Mouse (Mus musculus) lung, postnatal 0 days (tissue): ENCODE data around the gene Cd180. TPM values are rescaled to one million over a fixed set of nuclear protein-coding genes. Genes with fewer than 3 reads are reported as not detected.
A peak's percentile ranks its signal among the peaks of the same experiment; 100 is the strongest.

ENCODE experiments used
- ATAC-seq: fragments of 200-750 bp; cut with Nextera tagmentation; 2 replicates; pipeline ENCODE4 v1.8.0; 2017; ENCODE audit warnings: moderate library complexity
- DNase-seq: peaks from one replicate; pipeline ENCODE4 v3.0.0-alpha.2; 2016; ENCODE audit warnings: low spot score
- H3K27ac ChIP-seq: fragments of 300-500 bp; sonication (generic); 2 replicates; pipeline ENCODE4 v1.5.1; 2014; ENCODE audit warnings: antibody characterized with exemption, mild to moderate bottlenecking, low read length, mixed read lengths
- H3K27me3 ChIP-seq: fragments of 300-500 bp; sonication (generic); replicated peaks from 2 replicates; pipeline ENCODE4 v1.6.1; 2014; ENCODE audit warnings: low read length, mixed read lengths; ENCODE audit not compliant: insufficient read depth
- H3K36me3 ChIP-seq: fragments of 300-500 bp; sonication (generic); 2 replicates; pipeline ENCODE4 v1.6.1; 2014; ENCODE audit warnings: low read length, mixed read lengths; ENCODE audit not compliant: insufficient read depth
- H3K4me1 ChIP-seq: fragments of 300-500 bp; sonication (generic); 2 replicates; pipeline ENCODE4 v1.6.1; 2014; ENCODE audit warnings: antibody characterized with exemption, low read depth, low read length, mixed read lengths; ENCODE audit not compliant: insufficient read depth
- H3K4me2 ChIP-seq: fragments of 300-500 bp; sonication (generic); replicated peaks from 2 replicates; pipeline ENCODE4 v1.6.1; 2014; ENCODE audit warnings: low read depth, mild to moderate bottlenecking, low read length, moderate library complexity, mixed read lengths
- H3K4me3 ChIP-seq: fragments of 300-500 bp; sonication (generic); 2 replicates; pipeline ENCODE4 v1.5.1; 2014; ENCODE audit warnings: low read depth, low read length
- H3K9ac ChIP-seq: fragments of 300-500 bp; sonication (generic); replicated peaks from 2 replicates; pipeline ENCODE4 v1.6.1; 2014; ENCODE audit warnings: low read depth, mild to moderate bottlenecking
- H3K9me3 ChIP-seq: fragments of 300-500 bp; sonication (generic); 2 replicates; pipeline ENCODE4 v1.6.1; 2016; ENCODE audit warnings: low read length, mixed read lengths
- CTCF ChIP-seq: IDR thresholded peaks from 2 replicates; pipeline ENCODE4 v1.5.1; 2016; ENCODE audit warnings: antibody characterized with exemption, mild to moderate bottlenecking
- EP300 ChIP-seq: IDR thresholded peaks from 2 replicates; pipeline ENCODE4 v1.6.1; 2016; ENCODE audit warnings: antibody characterized with exemption, mild to moderate bottlenecking, control low read depth
- WGBS: fragments of 180-500 bp; shearing (Covaris S2); extraction: QIAGEN DNeasy Blood & Tissue Kit; methylation state at CpG from one replicate; pipeline ENCODE4 v1.1.7; 2014; 5-methylcytosine and 5-hydroxymethylcytosine counted together
- polyA plus RNA-seq: library from polyadenylated mRNA; unstranded; fragments of >200 nt; fragmentation: Nextera tagmentation; extraction: Ambion mirVana; gene quantifications from 2 replicates; pipeline ENCODE4 v1.2.1, GENCODE M21; 2015

Gene Cd180
- polyA plus RNA-seq, 1 experiment from 2014 or later: 0.67 TPM

DNA sequence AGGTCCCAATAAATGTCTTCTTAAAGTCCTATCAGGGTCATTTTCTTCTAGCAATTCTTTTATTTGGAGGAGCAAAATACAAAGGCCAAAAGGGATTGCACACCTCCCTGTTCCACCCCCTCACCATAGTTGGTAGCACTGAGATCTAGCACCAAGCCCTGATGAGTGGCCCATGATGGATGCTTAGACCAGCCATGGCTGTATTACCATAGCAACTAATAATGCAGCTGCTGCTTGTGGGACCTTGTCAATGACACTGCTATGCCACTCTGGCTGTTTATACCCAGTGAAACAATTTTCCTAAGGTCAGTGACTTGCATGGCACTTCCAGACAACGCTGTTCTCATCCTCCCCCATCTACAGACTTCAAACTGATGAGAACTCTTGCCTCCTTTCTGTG, 70.9 kb downstream of the Cd180 start:
- peaks cover 4% of the 10 kb centered on the region; the same call in 1 of the 2 replicates for H3K36me3 ChIP-seq
- H3K4me3 ChIP-seq: no peak overlapping the region
- no peak overlapping the region for H3K9ac ChIP-seq
- H3K9me3 ChIP-seq: no peaks in the 10 kb centered on the region
- no peaks in the 10 kb centered on the region for H3K27me3 ChIP-seq
- no peak overlapping the region for H3K4me2 ChIP-seq
- no peaks in the 10 kb centered on the region for H3K4me1 ChIP-seq
- ATAC-seq: no peak
- no peak for DNase-seq
- no peak overlapping the region for H3K27ac ChIP-seq
- WGBS: 76% methylated on average over 1 of the region's 1 CpGs
- TF ChIP-seq CTCF (no peak), EP300 (no peak)

DNA sequence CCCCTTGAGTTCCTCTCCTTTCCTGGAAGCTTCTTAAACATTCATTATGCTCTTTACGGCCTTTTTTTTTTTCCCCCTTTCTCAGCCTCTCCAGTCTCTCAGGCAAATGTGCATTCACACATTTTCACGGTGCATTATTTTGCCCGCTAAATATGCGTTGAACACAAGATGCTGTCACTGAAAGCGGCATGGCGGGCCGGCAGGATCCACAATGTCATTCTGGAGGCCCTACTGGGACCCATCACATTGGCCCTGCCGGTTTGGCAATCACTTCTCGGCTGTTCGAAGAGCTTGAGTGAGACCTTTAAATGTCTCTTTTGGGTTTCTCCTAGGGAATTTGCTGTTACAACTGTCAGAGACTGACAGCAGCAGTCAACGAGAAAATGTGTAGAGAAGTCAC, 71.9 kb downstream of the Cd180 start:
- WGBS: 92% methylated on average over 11 of the region's 11 CpGs
- no peaks in the 10 kb centered on the region for H3K4me1 ChIP-seq
- H3K27ac ChIP-seq: no peak overlapping the region
- H3K27me3 ChIP-seq: no peaks in the 10 kb centered on the region
- H3K9me3 ChIP-seq: no peaks in the 10 kb centered on the region
- peaks cover 4% of the 10 kb centered on the region; the same call in 1 of the 2 replicates for H3K36me3 ChIP-seq
- DNase-seq (no peak), ATAC-seq (no peak)
- TF ChIP-seq EP300 (no peak), CTCF (no peak)
- no peak overlapping the region for H3K9ac ChIP-seq
- no peak overlapping the region for H3K4me2 ChIP-seq
- H3K4me3 ChIP-seq: no peak overlapping the region

DNA sequence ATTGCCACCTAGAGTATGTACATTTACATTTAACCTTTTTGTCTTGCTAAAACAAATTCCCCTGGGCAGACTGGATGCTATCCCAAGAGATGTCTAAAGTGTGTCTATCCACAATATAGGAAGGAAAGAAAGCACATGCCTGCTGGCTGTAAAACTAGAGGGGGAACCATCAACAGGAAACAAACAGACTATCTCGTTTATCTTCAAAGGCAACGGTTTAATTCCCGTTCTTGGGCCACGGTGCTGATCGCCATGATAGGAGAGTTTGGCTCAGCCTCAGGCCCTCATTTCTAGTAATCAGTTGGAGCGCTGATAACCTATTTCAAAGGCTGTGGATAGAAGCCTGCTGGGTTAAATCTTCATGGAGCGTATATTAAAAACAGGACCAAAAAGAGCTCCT, 73.8 kb downstream of the Cd180 start:
- Histone ChIP-seq H3K4me3 (no peak overlapping the region), H3K9me3 (no peaks in the 10 kb centered on the region), H3K9ac (no peak overlapping the region), H3K27me3 (no peaks in the 10 kb centered on the region), H3K27ac (no peak overlapping the region), H3K4me2 (no peak overlapping the region), H3K36me3 (peaks cover 4% of the 10 kb centered on the region; the same call in 1 of the 2 replicates), H3K4me1 (no peaks in the 10 kb centered on the region)
- 76% methylated on average over 7 of the region's 7 CpGs for WGBS
- ATAC-seq (no peak), DNase-seq (no peak)
- TF ChIP-seq CTCF: no peak
- TF ChIP-seq EP300: no peak

DNA sequence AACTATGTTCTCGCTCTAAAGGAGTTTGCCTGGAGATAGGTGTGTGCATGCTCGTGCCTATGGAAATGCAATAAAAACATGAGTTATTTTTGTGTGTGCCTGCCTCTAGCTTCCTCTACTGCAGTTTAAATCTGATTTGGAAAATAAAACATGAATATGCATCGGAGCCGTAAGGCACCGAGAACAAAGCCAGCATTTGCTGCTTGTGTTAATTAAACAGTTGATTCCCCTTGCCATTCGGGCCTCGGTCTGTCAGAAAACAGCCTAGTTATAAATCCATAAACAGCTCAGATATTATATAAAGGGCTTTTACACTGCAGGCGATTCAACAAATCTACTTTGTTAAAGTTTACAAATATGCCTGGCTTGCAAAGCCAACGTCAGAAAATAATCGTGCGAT, 75.2 kb downstream of the Cd180 start:
- 89% methylated on average over 11 of the region's 11 CpGs for WGBS
- Histone ChIP-seq H3K36me3 (peaks cover 10% of the 10 kb centered on the region; the same call in 1 of the 2 replicates), H3K9me3 (no peaks in the 10 kb centered on the region), H3K4me2 (no peak overlapping the region), H3K27me3 (no peaks in the 10 kb centered on the region), H3K4me1 (no peaks in the 10 kb centered on the region), H3K27ac (no peak overlapping the region), H3K4me3 (no peak overlapping the region), H3K9ac (no peak overlapping the region)
- no peak for DNase-seq
- TF ChIP-seq CTCF (no peak), EP300 (no peak)
- no peak for ATAC-seq

DNA sequence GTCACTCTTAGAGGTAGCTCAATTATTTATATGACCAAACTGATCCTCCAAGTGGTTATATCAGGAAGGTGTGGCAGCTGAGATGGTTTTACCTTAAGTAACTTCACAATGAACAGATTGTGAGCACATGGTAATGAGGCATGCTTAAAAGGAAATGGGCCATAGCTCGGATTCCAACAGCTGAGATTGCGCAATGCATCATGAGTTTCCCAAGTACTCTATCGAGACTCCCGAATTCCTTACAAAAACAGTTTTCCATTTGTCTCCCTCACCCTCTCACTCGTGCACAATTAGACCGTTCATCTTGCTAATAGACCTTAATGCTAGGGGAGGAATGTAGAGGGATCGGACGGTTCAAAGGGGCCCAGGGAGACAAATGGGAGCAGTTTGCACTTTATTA, 76.8 kb downstream of the Cd180 start:
- H3K9ac ChIP-seq: no peak overlapping the region
- no peak overlapping the region for H3K4me3 ChIP-seq
- peak; percentile 73 for ATAC-seq
- 0 out of 2 replicates have a peak overlapping the region, but pooled peaks have one; percentile 9 for H3K27ac ChIP-seq
- no peaks in the 10 kb centered on the region for H3K9me3 ChIP-seq
- TF ChIP-seq CTCF: no peak
- TF ChIP-seq EP300: peak; percentile 49
- no peaks in the 10 kb centered on the region for H3K27me3 ChIP-seq
- WGBS: 29% methylated on average over 8 of the region's 8 CpGs
- H3K4me1 ChIP-seq: no peaks in the 10 kb centered on the region
- H3K36me3 ChIP-seq: peaks cover 10% of the 10 kb centered on the region; the same call in 1 of the 2 replicates
- no peak overlapping the region for H3K4me2 ChIP-seq
- peak; percentile 85 for DNase-seq

DNA sequence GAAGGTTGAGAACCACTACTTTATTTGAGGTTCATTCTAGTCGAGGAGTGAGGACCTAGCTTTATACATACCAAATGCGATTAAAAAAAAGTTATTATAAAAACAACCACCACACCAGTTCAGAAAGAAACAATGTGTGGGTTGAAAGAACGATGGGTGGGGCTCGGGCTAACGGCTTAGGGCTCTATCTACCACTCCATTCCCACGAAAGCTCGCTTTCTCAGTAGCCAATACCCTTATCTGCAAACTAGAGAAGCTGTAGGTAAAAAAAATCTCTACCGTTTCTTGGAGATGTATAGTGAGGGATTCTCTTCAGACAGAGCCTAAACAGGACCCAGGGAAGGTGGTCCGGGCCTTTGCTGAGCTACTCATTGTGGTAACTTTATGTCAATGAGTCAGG, 79.8 kb downstream of the Cd180 start:
- WGBS: 79% methylated on average over 9 of the region's 9 CpGs
- TF ChIP-seq CTCF: no peak
- no peak for TF ChIP-seq EP300
- H3K36me3 ChIP-seq: peaks cover 6% of the 10 kb centered on the region; the same call in 1 of the 2 replicates

DNA sequence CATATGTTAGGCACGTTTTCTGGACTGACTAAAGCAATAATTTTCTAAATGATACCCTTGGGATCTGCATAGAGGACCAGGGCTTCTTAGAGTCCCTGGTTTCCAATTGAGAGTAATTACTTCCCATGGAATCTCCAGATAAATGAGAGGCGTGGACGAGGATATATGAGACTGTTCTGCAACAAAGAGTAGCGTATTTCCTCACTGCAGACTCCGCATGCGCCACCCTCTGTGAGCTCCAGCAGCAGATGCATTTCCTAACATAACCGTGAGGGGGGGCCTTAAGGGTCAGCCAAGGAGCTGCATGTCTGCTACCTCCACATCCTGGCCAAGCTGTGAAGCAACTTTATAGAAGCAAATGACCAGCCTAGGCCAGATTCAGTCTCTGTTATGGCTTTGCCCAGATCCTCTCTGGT, 81.4 kb downstream of the Cd180 start:
- no peaks in the 10 kb centered on the region for H3K9me3 ChIP-seq
- TF ChIP-seq CTCF (peak; percentile 47), EP300 (no peak)
- DNase-seq (peak; percentile 51), ATAC-seq (peak; percentile 61)
- no peak overlapping the region for H3K9ac ChIP-seq
- H3K4me1 ChIP-seq: no peaks in the 10 kb centered on the region; the same call in 1 of the 2 replicates
- peaks cover 12% of the 10 kb centered on the region; the same call in 1 of the 2 replicates for H3K36me3 ChIP-seq
- 0 out of 2 replicates have a peak overlapping the region, but pooled peaks have one; percentile 7 for H3K27ac ChIP-seq
- H3K4me2 ChIP-seq: no peak overlapping the region
- 72% methylated on average over 7 of the region's 7 CpGs for whole genome bisulfite sequencing
- H3K4me3 ChIP-seq: no peak overlapping the region
- no peaks in the 10 kb centered on the region for H3K27me3 ChIP-seq

More for the DNA sequence above, 79.8 kb downstream of the Cd180 start:
- ATAC-seq (no peak), DNase-seq (no peak)
- Histone ChIP-seq H3K4me3 (no peak overlapping the region), H3K27ac (no peak overlapping the region), H3K27me3 (no peaks in the 10 kb centered on the region), H3K4me2 (no peak overlapping the region), H3K9me3 (no peaks in the 10 kb centered on the region), H3K4me1 (no peaks in the 10 kb centered on the region; the same call in 1 of the 2 replicates), H3K9ac (no peak overlapping the region)
